Mouse (Mus musculus) bone marrow, adult 2 months (tissue): ENCODE results near the gene Lgals4. TPM values are rescaled to one million over a fixed set of nuclear protein-coding genes. Genes with fewer than 3 reads are reported as not detected.

Source experiments
- H3K27ac ChIP-seq: fragments of 200-500 bp; 2 replicates; pipeline ENCODE4 v1.5.1; 2012; ENCODE audit warnings: low read depth, mild to moderate bottlenecking, control low read depth, inconsistent platforms, low read length; ENCODE audit not compliant: control insufficient read depth, poor library complexity, insufficient read depth
- H3K4me1 ChIP-seq: fragments of 200-500 bp; 2 replicates; pipeline ENCODE4 v1.6.1; 2011; ENCODE audit warnings: low read length; ENCODE audit not compliant: control insufficient read depth, insufficient read depth
- H3K4me3 ChIP-seq: fragments of 200-500 bp; replicated peaks from 2 replicates; pipeline ENCODE3; 2011; ENCODE audit warnings: mild to moderate bottlenecking, low read depth, low read length, control low read depth; ENCODE audit not compliant: control insufficient read depth
- CTCF ChIP-seq: fragments of 200-500 bp; IDR thresholded peaks from 2 replicates; pipeline ENCODE4 v1.5.1; 2011; ENCODE audit warnings: low read length, control low read depth; ENCODE audit not compliant: control insufficient read depth, insufficient read depth
- POLR2A ChIP-seq: fragments of 200-500 bp; IDR thresholded peaks from 2 replicates; pipeline ENCODE4 v1.6.1; 2011; ENCODE audit warnings: low read depth, mild to moderate bottlenecking, control low read depth, low read length, borderline replicate concordance; ENCODE audit not compliant: control insufficient read depth
- WGBS: fragments of 180-500 bp; shearing (Covaris S2); methylation state at CpG from one replicate; pipeline ENCODE4 v1.1.7; 2018; 5-methylcytosine and 5-hydroxymethylcytosine counted together
- polyA plus RNA-seq: library from polyadenylated mRNA; stranded (reverse); fragments of >200 nt; gene quantifications from 2 replicates; pipeline ENCODE4 v1.2.4, GENCODE M21; 2011; ENCODE audit warnings: low replicate concordance; ENCODE audit not compliant: missing spikeins, insufficient read depth, insufficient read length

Lgals4 gene
- polyA plus RNA-seq, 1 experiment: 67.1 TPM

DNA sequence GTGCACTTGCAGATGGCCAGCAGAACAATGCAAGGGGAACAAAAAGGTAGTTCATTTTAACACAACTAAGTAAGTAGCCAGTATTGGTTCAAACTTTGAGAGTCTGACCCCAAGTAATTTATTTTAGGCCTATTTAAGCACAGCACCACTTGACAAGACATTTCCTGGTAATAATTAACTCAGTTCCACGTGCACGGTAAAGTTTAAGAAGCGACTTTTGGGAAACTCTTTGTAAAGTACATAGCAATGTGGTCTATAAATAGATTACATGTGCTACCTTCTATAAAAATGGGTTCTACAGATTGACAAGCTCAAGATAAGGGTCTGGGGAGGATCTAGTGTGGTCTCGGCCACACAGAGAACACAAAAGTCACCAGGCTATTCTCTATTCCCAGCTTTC is 29.9 kb upstream of the Lgals4 start:
- Histone ChIP-seq H3K4me3 (no peak overlapping the region), H3K27ac (no peak overlapping the region), H3K4me1 (peaks cover 10% of the 10 kb centered on the region)
- no peak for TF ChIP-seq POLR2A
- WGBS: 66% methylated on average over 4 of the region's 4 CpGs

DNA sequence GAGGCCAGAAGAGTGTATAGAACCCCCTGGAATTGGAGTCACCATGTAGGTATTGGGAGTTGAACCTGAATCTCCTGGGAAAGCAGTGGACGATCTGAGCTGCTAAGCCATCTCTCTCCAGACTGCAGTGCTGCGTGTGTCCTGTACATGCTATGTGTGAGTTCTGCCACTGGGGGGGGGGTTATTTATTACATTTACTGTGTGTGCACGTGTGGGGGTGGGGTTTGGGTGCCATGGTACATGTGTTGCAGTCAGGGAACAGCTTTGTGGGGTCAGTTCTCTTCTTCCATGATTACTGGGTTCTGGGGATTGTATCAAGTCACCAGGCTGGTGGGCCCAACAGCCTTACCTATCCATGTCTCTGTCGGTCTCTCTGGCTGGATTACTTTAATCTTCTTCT is 26.8 kb upstream of the Lgals4 start:
- TF ChIP-seq CTCF (no peak), POLR2A (no peak)
- peaks cover 10% of the 10 kb centered on the region for H3K4me1 ChIP-seq
- no peak overlapping the region for H3K27ac ChIP-seq
- H3K4me3 ChIP-seq: no peak overlapping the region
- 40% methylated on average over 4 of the region's 4 CpGs for WGBS

DNA sequence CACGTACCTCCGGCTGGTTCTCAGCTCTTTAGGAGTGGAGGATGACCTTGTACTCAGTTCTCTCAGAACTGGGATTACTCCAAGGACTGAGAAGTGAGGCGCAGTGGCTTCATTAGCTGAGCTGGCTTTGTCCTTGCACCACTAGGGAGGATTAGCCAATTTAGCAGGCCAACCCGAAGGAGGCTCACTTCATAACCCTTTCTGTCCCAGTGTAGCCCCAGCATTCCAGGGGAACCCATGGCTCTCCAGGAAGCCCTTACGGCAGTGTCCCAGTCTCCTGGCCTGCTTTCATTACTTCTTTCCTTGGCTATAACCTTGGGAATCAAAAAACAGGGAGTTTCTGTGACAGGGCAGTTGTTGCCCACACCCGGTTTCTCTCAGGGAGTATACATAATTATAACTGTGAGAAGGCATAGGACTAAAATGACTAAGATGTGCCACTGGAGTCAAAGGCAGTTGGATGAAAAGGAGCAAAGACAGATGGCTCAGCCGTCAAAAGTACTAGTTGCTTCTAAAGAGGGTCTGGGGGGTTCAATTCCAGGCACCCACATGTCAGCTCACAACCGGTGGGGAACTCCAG is 25.9 kb upstream of the Lgals4 start:
- Histone ChIP-seq H3K4me1 (peaks cover 12% of the 10 kb centered on the region), H3K27ac (peak overlapping the region; percentile 99), H3K4me3 (no peak overlapping the region)
- no peak for TF ChIP-seq POLR2A
- TF ChIP-seq CTCF: no peak
- 49% methylated on average over 6 of the region's 8 CpGs for WGBS

DNA sequence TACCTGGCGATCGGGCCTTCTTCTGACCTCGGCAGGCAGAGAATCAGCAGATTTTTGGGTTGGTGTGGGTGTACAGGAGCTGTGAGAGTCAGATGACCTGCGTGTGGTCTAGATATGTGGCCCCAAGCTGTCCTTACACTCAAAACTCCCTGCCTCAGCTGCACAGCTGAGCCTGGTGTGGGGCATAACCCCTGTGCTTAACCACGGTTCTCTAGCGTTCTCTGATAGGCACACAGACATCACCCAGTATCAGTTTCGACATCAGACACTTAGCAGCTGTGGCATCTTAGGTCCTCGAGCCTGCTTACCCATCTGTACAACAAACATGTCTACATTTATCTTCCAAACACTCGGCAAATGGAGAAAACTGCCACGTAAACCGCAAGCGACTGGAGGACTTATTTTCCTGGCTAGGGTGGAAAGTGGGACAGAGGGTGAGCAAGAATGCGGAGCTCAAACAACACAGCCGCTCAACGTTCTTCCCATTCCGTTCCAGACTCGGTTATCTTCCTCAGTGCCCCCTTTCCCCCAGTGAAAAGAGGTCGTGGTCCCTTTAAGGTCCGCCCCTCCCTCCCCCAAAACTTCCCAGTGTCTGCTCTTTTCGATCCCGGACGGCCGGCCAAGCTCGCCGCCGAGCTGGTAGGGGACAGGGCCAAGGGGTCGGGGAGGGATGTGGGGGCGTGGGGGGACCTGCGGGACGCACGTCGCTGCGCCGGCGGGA is 25.3 kb upstream of the Lgals4 start, which contains the start of gene Hnrnpl:
Gene Hnrnpl, plus strand, starts transcription at position 321 of the 721 bp plus-strand sequence.
- 1% methylated on average over 35 of the region's 35 CpGs for WGBS
- Histone ChIP-seq H3K4me3 (peak within 1 kb of the TSS; percentile 98), H3K27ac (peak within 1 kb of the TSS; percentile 99), H3K4me1 (peaks cover 9% of the 10 kb centered on the region)
- TF ChIP-seq CTCF: no peak
- TF ChIP-seq POLR2A: no peak

DNA sequence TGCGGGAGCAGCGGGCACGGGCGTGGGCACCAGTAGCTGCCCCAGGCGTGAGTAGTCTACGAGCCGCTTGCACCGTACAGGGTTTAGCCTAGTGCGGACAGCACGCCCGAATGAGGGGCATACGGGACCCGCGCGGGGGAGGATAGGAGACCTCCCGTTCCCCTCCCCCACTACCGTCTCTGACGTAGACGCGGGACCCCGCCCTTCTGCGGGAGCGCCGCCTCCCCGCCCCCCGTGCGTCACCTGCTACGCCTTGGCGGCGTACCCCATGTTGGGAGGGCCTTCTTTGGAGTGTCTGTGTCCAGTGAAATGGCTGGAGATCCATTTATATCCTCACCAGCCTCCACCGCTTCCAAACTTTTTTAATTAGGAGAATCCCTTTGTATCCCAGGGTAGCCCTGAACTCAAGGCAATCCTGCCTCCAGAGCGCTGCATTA is 24.7 kb upstream of the Lgals4 start:
- peak overlapping the region; percentile 98 for H3K4me3 ChIP-seq
- H3K4me1 ChIP-seq: peaks cover 7% of the 10 kb centered on the region
- TF ChIP-seq CTCF (no peak), POLR2A (peak; percentile 88; the same call in 1 of the 2 replicates)
- WGBS: under 1% methylated on average over 31 of the region's 32 CpGs
- peak overlapping the region; percentile 99 for H3K27ac ChIP-seq

DNA sequence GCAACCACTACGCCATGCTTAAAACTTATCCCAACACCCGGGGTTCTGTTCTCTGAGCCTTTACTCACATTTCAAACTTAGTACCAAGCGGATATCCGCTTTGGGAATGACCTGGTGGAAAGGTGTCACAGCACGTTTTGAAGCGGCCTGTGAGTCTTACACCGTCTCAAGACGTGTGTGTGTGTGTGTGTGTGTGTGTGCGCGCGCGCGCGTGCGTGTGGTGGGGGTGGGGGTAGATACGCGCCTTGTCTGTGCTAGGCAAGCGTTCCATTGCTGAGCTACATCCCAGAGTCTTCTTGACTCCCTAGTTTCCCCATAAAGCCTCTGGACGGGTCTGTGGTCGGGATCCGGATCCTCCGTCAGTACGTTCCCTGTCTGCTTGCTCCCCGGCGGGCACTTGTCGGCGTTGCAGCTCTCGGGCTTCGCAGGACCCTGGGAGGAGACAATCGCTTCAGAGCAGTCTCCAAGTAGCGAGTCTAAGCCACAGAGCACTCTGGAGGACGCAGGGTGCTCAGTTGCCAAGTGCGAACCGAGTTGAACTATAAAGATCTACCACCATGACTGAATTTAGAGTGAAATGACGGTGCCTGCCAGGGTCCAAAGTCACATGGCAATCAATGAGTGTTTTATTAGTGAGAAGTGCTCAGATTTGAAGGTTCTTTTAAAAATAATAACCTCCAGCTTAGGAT is 24.1 kb upstream of the Lgals4 start:
- WGBS: under 1% methylated on average over 35 of the region's 35 CpGs
- Histone ChIP-seq H3K4me1 (peaks cover 7% of the 10 kb centered on the region), H3K27ac (peak overlapping the region; percentile 99), H3K4me3 (peak overlapping the region; percentile 98)
- TF ChIP-seq POLR2A (peak; percentile 39; the same call in 1 of the 2 replicates), CTCF (no peak)

DNA sequence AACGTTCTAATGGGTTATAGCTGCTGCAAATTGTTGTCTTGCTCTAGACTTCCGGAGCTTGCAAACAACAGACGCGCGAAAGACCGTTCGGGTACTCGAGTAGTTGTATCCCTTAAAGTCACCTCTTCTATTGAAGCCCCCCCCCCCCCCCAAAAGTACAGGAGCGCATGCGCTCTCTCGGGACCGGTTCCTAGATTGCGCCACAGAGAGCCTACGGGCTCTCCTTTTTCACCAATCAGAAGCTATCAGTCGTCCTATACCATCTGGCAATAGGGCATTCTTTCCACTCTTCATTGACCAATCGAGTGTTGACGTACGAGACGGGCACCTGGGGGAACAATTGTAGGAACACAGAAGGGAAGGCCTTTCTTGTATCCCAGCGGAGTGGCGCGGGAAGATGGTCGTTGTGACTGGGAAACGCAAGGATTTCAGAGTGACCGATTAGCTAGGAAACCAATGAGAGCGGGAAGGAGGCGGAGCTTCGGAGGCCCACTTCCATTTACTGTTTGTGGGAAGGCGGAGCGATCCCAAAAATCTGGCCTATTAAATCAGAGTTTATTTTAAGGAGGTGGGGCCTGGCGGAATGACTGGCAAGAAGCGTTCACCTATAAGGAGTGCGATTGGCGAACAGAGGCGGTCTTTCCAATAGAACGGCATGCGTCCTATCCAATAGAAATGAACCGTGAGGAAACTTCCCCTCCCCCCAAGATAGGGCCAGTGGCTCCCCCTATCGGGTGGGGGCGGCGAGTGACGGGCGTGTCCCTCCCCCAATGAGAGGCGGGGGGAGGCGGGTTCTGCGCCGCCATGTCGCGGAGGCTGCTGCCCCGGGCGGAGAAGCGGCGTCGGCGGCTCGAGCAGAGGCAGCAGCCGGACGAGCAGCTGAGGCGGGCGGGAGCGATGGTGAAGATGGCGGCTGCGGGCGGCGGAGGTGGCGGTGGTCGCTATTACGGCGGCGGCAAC is 23.3 kb upstream of the Lgals4 start:
- Histone ChIP-seq H3K4me3 (peak overlapping the region; percentile 98), H3K4me1 (peaks cover 7% of the 10 kb centered on the region), H3K27ac (peak overlapping the region; percentile 99)
- WGBS: under 1% methylated on average over 70 of the region's 70 CpGs
- TF ChIP-seq POLR2A: peak; percentile 92
- peak; percentile 22; the same call in 1 of the 2 replicates for TF ChIP-seq CTCF

DNA sequence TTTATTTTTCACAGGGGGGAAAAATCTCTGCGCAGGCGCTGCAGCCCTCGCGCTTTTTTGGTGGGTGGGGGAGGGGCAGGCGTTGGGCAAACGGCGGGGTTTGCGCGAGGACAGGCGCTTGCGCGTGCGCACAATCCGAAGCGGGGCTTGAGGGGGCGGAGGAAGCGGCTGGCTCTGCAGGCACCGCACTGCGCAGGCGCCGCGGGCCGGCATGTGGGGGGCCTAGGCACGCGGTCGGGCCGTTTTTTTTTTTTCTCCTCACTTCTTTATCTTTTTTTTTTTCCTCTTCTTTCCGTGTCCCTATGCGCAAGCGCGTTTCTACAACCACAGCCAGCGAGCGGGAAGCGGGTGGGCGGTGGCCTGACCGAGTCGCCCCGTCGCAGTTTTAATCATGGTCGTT is 22.4 kb upstream of the Lgals4 start:
- Histone ChIP-seq H3K27ac (peak overlapping the region; percentile 94), H3K4me3 (peak overlapping the region; percentile 84), H3K4me1 (peaks cover 7% of the 10 kb centered on the region)
- WGBS: under 1% methylated on average over 40 of the region's 40 CpGs
- peak; percentile 35; the same call in 1 of the 2 replicates for TF ChIP-seq POLR2A
- TF ChIP-seq CTCF: no peak
